Comparison of ENCODE assay signal across 8 mouse cellular contexts in the genomic region with DNA sequence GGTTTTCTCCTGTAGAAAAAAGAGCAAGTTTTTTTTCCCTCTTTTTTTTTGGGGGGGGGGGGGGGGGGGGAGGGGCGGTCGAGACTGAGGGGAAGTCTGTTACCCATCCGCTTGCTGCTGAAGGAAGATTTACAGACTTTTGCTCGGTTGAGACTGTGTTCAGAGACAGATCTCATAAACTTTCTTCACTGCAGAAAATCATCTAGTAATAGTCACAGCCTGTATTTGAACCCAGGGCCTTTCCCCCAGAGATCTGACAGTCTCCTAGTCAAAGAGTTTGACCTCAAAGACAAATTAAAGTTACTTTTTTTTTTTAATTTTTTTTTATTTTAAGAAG. TPM values are rescaled to one million over a fixed set of nuclear protein-coding genes. Genes with fewer than 3 reads are reported as not detected.
DNase-seq lines count a peak whose midpoint lies in the region; ATAC-seq and TF ChIP-seq lines count a peak whose summit lies in the region.

No protein-coding gene starts in this region.

- H3K27ac ChIP-seq in gastrocnemius, adult 2 months, result peak overlapping the region; percentile 90
- no peak overlapping the region for H3K27ac ChIP-seq in forebrain, embryonic 14.5 days (ENCODE audit: low read depth, low read length)
- no peak overlapping the region for H3K27ac ChIP-seq in liver, embryonic 13.5 days

- H3K4me2 ChIP-seq in forebrain, embryonic 14.5 days (ENCODE audit: low read length), result peak overlapping the region; percentile 85
- peak overlapping the region; percentile 57 for H3K4me2 ChIP-seq in liver, embryonic 13.5 days

- 2% methylated on average over 3 of the region's 4 CpGs for WGBS in forebrain, embryonic 14.5 days
- 0% methylated on average over 4 of the region's 4 CpGs for WGBS in liver, embryonic 13.5 days (ENCODE audit: insufficient replicate concordance)

- peaks cover 9% of the 10 kb centered on the region; the same call in 1 of the 2 replicates for H3K36me3 ChIP-seq in forebrain, embryonic 14.5 days (ENCODE audit: control insufficient read depth, insufficient read depth, low read length)
- H3K36me3 ChIP-seq in liver, embryonic 13.5 days, result peaks cover 4% of the 10 kb centered on the region; the same call in 1 of the 2 replicates

- no peaks in the 10 kb centered on the region for H3K27me3 ChIP-seq in forebrain, embryonic 14.5 days (replicated peaks; ENCODE audit: control insufficient read depth, insufficient read depth, low read length)
- no peaks in the 10 kb centered on the region for H3K27me3 ChIP-seq in liver, embryonic 13.5 days

- no peak for TF ChIP-seq CTCF in gastrocnemius, adult 2 months (IDR thresholded peaks at IDR 0.05)

- peak overlapping the region; percentile 85 for H3K4me3 ChIP-seq in gastrocnemius, adult 2 months
- peak overlapping the region; percentile 69 for H3K4me3 ChIP-seq in forebrain, embryonic 14.5 days (ENCODE audit: low read depth, low read length)
- H3K4me3 ChIP-seq in liver, embryonic 13.5 days (replicated peaks), result peak overlapping the region; percentile 93

- no peak for DNase-seq in gastrocnemius, adult 2 months
- DNase-seq in gastrocnemius, postnatal 25 days, result no peak
- DNase-seq in forebrain, embryonic 14.5 days (ENCODE audit: low spot score), result no peak
- no peak for DNase-seq in liver, embryonic 13.5 days
- no peak for DNase-seq in right cerebral cortex, adult 2 months (ENCODE audit: low spot score in 2 of 2)
- no peak for DNase-seq in adrenal gland, adult (ENCODE audit: inconsistent age in 2 of 2, low spot score in 1 of 2)
- DNase-seq in layer of hippocampus, postnatal 25 days (ENCODE audit: extremely low spot score in 1 of 2, low spot score in 1 of 2), result no peak

- intact Hi-C loops in gastrocnemius, adult 2 months (cut with DNase I), result no loop called here

- no peaks in the 10 kb centered on the region for H3K9me3 ChIP-seq in forebrain, embryonic 14.5 days (replicated peaks; ENCODE audit: control insufficient read depth, low read length)
- no peaks in the 10 kb centered on the region for H3K9me3 ChIP-seq in liver, embryonic 13.5 days (replicated peaks)

- ATAC-seq in CD4-positive, CD25-positive, alpha-beta regulatory T cell, adult 4 months, result peak; percentile 19
- peak; percentile 72; the same call in 1 of the 2 replicates for ATAC-seq in forebrain, embryonic 14.5 days
- ATAC-seq in liver, embryonic 13.5 days (ENCODE audit: low read depth), result peak; percentile 32

- no peak overlapping the region for H3K9ac ChIP-seq in forebrain, embryonic 14.5 days (ENCODE audit: low read length)
- H3K9ac ChIP-seq in liver, embryonic 13.5 days, result peak overlapping the region; percentile 47; the same call in 1 of the 2 replicates

- peaks cover 6% of the 10 kb centered on the region for H3K4me1 ChIP-seq in forebrain, embryonic 14.5 days (ENCODE audit: control insufficient read depth, insufficient read depth, low read length)
- peaks cover 38% of the 10 kb centered on the region for H3K4me1 ChIP-seq in liver, embryonic 13.5 days (replicated peaks)

RNA-seq across cellular contexts. Expression of a gene that starts 0.3 kb away (rescaled TPM):
- 10 to 100 TPM; 31.5 to 35.5 TPM for total RNA-seq in gastrocnemius, adult 2 months (2021)
- 10 to 100 TPM; 28.4 to 29.2 TPM for total RNA-seq in gastrocnemius, postnatal 25 days (2021)
- 100 to 1,000 TPM; 160 to 172 TPM for polyA plus RNA-seq in CD4-positive, CD25-positive, alpha-beta regulatory T cell, adult 4 months (2017; shearing (Covaris generic))
- polyA plus RNA-seq in forebrain, embryonic 14.5 days (2014; fragmentation: Nextera tagmentation; extraction: Ambion mirVana), result 161 and 178 TPM in 2 replicates
- polyA plus RNA-seq in liver, embryonic 13.5 days (2015; fragmentation: Nextera tagmentation; extraction: Ambion mirVana), result 78.7 and 98.3 TPM in 2 replicates
- 100 to 1,000 TPM; 104 to 116 TPM for total RNA-seq in layer of hippocampus, postnatal 25 days (2021)

Comparison
In these comparisons a context has a peak if more than half of its experiments do, and no peak if none do; other contexts are left out.
1. ATAC-seq: peak in every context shown above with its lines; median percentile 72 in forebrain, embryonic 14.5 days; 32 in liver, embryonic 13.5 days; 19 in CD4-positive, CD25-positive, alpha-beta regulatory T cell, adult 4 months.